Mouse (Mus musculus) cerebellum, adult 2 months (tissue): Measurements from ENCODE around the gene Pcbp4. TPM values are rescaled to one million over a fixed set of nuclear protein-coding genes. Genes with fewer than 3 reads are reported as not detected.

Source experiments
- DNase-seq, 2 experiments: peaks; one replicate each; pipeline ENCODE4 v3.0.0; 2021
- H3K27ac ChIP-seq: fragments of 200-500 bp; 2 replicates; pipeline ENCODE4 v1.5.1; 2012; ENCODE audit warnings: low read length, control low read depth, inconsistent platforms; ENCODE audit not compliant: insufficient read depth
- H3K27me3 ChIP-seq: fragments of 200-500 bp; 2 replicates; pipeline ENCODE4 v1.6.1; 2012; ENCODE audit warnings: inconsistent platforms, mild to moderate bottlenecking, low read length, moderate library complexity; ENCODE audit not compliant: control insufficient read depth, insufficient read depth
- H3K4me1 ChIP-seq: fragments of 200-500 bp; 2 replicates; pipeline ENCODE4 v1.6.1; 2011; ENCODE audit warnings: low read length; ENCODE audit not compliant: control insufficient read depth, insufficient read depth
- H3K4me3 ChIP-seq: fragments of 200-500 bp; replicated peaks from 2 replicates; pipeline ENCODE3; 2011; ENCODE audit warnings: mild to moderate bottlenecking, low read depth, low read length, control low read depth; ENCODE audit not compliant: insufficient read depth
- CTCF ChIP-seq: fragments of 200-500 bp; IDR thresholded peaks from 2 replicates; pipeline ENCODE4 v1.5.1; 2011; ENCODE audit warnings: low read depth, mild to moderate bottlenecking, control low read depth, low read length, moderate library complexity, borderline replicate concordance; ENCODE audit not compliant: insufficient read depth
- POLR2A ChIP-seq: fragments of 200-500 bp; IDR thresholded peaks from 2 replicates; pipeline ENCODE4 v1.6.1; 2011; ENCODE audit warnings: low read length, control low read depth, borderline replicate concordance; ENCODE audit not compliant: insufficient read depth
- WGBS: fragments of 180-500 bp; shearing (Covaris S2); methylation state at CpG from one replicate; pipeline ENCODE4 v1.1.7; 2018; 5-methylcytosine and 5-hydroxymethylcytosine counted together
- polyA plus RNA-seq: library from polyadenylated mRNA; depleted of rRNA; stranded (reverse); fragments of >200 nt; gene quantifications from 2 replicates; pipeline ENCODE4 v1.2.3, GENCODE M21; 2012

Gene Pcbp4
- polyA plus RNA-seq, 1 experiment = 515 TPM

DNA sequence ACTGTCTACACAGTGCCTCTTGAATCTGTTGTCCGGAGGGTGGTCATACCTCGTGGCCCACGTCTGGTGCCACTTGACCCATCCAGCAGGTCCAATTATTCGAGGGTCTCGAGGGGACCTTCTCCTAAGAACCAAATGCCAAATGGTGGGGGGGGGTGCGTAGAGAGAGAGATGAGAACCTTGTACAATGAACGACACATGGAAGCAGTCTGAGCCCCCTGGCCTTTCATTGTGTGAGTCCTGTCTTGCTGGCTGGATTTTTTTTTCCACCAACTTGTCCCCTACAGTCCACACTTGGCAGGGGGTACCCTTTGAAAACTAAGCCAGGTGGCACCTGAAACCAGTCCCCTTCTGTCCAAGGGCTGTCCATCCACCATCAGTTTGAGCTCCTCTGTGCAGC, 14.7 kb downstream of the Pcbp4 start:
- H3K4me1 ChIP-seq = peaks cover 8% of the 10 kb centered on the region

DNA sequence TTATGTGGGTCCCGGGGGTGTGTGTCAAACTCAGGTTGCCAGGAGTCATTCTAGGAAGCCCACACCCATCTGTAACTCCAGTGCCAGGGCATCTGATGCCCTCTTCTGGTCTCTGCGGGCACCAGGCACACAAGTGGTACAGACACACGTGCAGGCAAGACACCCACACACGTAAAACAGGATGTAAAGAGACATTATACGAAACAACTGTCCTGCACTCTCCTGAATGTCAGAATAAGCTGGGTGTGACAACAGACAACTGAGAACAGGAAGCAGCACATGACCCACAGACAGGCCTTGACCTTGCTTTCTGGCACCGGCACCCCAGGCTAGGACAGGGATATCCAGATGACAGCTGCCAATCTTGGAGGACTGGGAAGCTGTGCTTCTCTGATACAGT, 16.2 kb downstream of the Pcbp4 start:
- DNase-seq = peak; percentile 15 to 16
- Histone ChIP-seq H3K27ac (no peak overlapping the region), H3K4me3 (no peak overlapping the region), H3K4me1 (peaks cover 14% of the 10 kb centered on the region), H3K27me3 (no peaks in the 10 kb centered on the region)
- 73% methylated on average over 6 of the region's 6 CpGs for WGBS
- TF ChIP-seq CTCF = no peak
- no peak for TF ChIP-seq POLR2A

More for the DNA sequence above, 14.7 kb downstream of the Pcbp4 start:
- Histone ChIP-seq H3K27me3 (no peaks in the 10 kb centered on the region), H3K4me3 (no peak overlapping the region), H3K27ac (no peak overlapping the region)
- WGBS = 72% methylated on average over 7 of the region's 7 CpGs
- TF ChIP-seq CTCF = no peak
- no peak for TF ChIP-seq POLR2A
- DNase-seq = no peak

DNA sequence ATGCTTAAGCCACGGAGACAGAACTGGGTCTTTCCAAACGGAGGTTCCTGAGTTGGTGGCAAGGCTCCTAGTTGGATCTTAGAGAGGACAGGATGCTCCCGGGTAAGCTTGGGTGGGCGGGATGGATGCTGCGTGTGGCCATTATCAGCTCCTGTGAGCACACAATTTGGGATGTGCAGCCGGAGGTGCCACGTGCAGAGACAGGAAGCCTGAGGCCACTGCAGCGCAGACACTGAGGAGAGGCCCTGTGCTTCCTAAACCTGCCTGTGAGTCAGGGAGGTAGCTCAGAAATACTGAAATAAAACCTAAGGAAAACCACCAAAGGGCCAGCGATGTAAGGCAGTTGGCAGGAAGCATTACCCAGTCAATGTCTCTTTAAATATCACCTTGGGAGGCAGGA, 16.7 kb downstream of the Pcbp4 start:
- H3K4me3 ChIP-seq = no peak overlapping the region
- DNase-seq = peak in 1 of 2 experiments; percentile 5
- TF ChIP-seq CTCF (no peak), POLR2A (no peak)
- 41% methylated on average over 9 of the region's 9 CpGs for WGBS
- H3K4me1 ChIP-seq = peaks cover 16% of the 10 kb centered on the region
- H3K27me3 ChIP-seq = no peaks in the 10 kb centered on the region
- H3K27ac ChIP-seq = no peak overlapping the region

DNA sequence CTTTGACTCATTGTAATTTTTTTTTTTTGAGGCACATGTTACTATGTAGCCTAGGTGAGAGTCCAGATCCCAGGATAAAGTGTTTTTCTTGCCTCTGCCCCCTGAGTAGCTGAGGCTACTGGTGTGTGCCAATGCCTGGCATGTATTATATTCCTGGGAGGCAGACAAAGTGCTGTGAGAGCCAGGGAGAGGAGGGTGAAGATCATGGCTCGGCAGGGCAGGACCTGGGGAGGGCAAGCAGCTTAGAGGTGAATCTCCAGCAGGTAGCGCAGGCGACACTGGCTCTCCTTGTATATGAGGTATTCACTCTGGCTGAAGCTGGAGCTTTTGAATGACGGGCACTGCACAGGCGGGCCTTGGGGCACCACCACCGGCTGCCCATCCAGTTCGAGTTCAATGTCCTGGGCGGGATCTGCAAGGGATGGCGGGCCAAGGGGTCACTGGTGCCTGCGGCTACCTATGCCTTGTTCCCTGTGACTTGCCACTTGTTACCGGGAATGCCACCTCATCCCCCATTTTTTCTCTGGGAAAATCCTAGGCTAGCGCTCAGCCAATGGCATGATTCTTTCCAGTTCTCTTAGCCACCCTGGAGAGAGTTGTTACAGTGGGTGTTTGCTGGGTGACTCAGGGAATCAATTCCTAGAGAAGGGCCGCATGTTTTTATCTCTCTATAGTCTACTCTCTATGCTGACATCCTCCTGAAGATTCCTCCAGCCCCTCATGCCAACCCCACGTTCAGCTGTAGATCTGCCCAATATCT, 18.1 kb downstream of the Pcbp4 start:
- Histone ChIP-seq H3K27me3 (no peaks in the 10 kb centered on the region), H3K4me1 (peaks cover 17% of the 10 kb centered on the region), H3K4me3 (no peak overlapping the region), H3K27ac (no peak overlapping the region)
- 74% methylated on average over 14 of the region's 14 CpGs for WGBS
- TF ChIP-seq POLR2A (no peak), CTCF (no peak)
- DNase-seq = peak; percentile 6 to 11

DNA sequence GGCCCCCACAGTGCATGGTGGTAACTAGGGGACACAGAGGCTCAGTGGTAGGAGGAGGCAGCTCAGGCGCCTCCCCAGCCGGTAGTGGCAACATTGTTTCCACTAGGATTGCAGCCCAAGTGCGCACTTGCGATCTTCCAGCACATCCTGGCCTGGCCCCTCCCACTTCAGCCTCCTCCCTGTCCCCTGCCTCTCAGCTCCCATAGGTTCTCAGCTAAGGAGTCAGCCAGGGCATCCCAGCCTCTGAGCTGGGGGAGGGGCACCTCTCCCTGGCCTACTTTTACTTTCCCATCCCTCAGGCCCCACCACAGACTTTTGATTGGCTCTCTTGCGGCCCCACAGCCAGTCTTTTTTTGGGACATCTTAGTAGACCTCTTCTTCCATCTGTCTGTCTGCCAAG, 18.8 kb downstream of the Pcbp4 start:
- Histone ChIP-seq H3K27ac (no peak overlapping the region), H3K27me3 (no peaks in the 10 kb centered on the region)
- peak; percentile 32 to 55 for DNase-seq

DNA sequence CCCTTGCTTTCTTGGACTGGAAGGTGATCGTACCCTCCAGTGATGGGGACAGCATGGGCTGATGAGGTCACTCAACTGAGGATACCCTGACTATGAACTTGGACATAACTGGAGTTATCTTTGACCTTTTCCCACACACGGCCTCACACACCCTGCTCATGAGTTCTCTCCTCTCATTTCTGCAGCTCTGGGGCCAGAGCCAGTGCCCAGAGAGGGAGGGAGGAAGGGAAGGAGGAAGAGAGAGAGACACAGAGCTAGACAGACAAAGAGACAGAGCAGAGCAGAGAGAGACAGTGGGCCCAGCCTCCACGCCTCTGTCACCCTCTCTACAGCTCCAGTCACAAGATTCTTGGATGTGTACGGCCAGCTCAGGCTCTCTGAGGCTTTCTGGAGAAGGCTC, 19.2 kb downstream of the Pcbp4 start:
- WGBS = 79% methylated on average over 4 of the region's 4 CpGs
- peak; percentile 21 to 24 for DNase-seq
- no peaks in the 10 kb centered on the region for H3K27me3 ChIP-seq
- H3K4me1 ChIP-seq = peaks cover 20% of the 10 kb centered on the region
- peak overlapping the region; percentile 35; the same call in 1 of the 2 replicates for H3K27ac ChIP-seq
- H3K4me3 ChIP-seq = no peak overlapping the region
- no peak for TF ChIP-seq CTCF
- no peak for TF ChIP-seq POLR2A

More for the DNA sequence above, 18.8 kb downstream of the Pcbp4 start:
- no peak overlapping the region for H3K4me3 ChIP-seq
- no peak for TF ChIP-seq POLR2A
- TF ChIP-seq CTCF = no peak
- 63% methylated on average over 5 of the region's 5 CpGs for WGBS
- H3K4me1 ChIP-seq = peaks cover 20% of the 10 kb centered on the region

DNA sequence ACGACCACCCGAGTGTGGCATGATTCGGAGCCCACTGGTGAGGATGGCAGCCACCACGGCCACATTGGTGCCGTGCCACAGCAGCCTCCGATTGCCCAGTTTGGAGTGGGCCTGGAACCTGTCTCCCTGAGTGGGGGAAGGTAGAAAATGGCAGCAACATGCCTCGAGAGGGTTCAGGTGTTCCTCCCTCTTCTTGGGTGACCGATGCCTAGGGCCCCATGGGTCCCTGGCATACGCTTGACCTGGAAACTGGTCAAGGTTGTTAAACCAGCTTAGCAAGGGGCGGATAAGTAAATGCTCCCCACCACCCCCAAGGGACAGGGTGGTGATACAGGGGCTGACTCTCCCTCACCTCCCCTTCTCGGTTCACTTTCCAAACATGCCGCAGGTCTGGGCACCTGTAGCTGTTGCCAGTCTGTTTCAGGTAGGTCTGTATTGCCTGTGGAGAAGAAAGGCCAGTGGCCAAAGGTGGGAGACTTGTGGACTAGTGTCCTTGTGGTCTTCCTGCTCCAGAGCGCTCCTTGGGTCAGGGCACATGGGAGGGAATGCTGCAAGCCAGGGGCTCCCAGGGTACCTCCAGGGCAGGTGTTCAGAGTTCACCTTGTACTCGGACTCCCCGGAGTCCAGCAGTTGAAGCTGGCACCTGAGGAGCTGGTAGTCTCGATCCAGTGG, 20.1 kb downstream of the Pcbp4 start:
- Histone ChIP-seq H3K27ac (no peak overlapping the region), H3K4me1 (peaks cover 16% of the 10 kb centered on the region), H3K27me3 (no peaks in the 10 kb centered on the region), H3K4me3 (no peak overlapping the region)
- 66% methylated on average over 16 of the region's 16 CpGs for WGBS
- no peak for TF ChIP-seq POLR2A
- no peak for TF ChIP-seq CTCF
- peak; percentile 30 to 33 for DNase-seq

DNA sequence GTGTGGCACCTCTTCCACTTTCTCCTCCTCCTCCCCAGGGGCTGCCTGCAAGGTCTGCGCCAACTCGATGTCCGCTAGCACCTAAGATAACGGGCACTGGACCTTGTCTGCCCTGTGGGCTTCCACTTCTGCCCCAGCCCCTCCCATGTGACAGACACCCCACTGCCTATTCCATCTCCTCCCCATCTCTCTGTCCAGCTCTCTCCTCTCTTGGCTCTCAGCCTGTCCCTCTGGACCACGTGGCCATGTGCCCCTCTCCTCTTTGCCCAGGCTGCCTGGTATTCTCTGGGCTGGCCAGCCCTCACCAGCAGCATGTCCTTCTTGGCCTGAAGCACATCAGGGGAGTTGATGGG, 20.6 kb downstream of the Pcbp4 start:
- no peak overlapping the region for H3K27ac ChIP-seq
- no peaks in the 10 kb centered on the region for H3K27me3 ChIP-seq
- no peak overlapping the region for H3K4me3 ChIP-seq
- DNase-seq = peak in 1 of 2 experiments; percentile 45
- no peak for TF ChIP-seq CTCF
- TF ChIP-seq POLR2A = no peak
- 52% methylated on average over 5 of the region's 5 CpGs for WGBS
- H3K4me1 ChIP-seq = peaks cover 16% of the 10 kb centered on the region
